Mouse (Mus musculus) stomach, postnatal 0 days (tissue): Measurements from ENCODE around the gene Vav2.

ENCODE experiments used
- CTCF ChIP-seq: IDR thresholded peaks from 2 replicates; pipeline ENCODE4 v1.5.1; 2016; ENCODE audit warnings: antibody characterized with exemption, low read depth, mild to moderate bottlenecking, moderate library complexity
- EP300 ChIP-seq: optimal IDR thresholded peaks from 2 replicates; pipeline ENCODE3; 2016; ENCODE audit warnings: antibody characterized with exemption

DNA sequence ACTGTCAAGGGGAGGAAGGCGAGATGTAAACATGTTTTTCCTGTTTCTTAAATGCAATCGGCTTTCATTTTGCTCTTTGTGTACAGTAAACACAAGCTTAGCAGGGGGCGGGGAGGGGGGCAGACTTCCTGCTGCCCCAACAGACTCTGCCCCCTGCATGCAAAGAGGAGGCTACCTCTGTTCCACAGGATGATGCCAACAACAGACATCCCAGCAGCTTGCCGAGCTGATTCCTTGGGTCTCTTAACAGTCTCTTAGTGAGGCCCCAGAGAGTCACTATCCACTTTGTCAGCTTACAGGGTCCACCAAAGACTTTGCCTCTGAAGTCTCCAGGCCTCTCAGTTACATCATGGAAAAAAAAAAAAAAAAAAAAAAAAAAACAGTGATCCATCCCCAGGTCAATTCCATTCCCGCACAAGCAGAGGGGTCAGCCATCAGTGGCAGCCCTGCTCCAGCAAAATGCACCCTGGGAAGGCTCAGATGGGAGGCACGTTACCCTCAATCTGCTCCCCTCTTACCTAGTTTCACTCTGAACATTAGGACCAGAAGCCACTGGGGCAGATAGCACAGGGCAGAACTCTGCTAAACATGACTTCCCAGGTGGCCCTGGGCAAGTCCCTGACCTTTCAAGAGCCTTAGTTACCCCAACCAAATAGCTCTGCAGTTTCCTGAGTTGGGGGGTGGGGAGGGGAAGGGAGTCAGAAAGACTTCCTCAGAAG is 22.3 kb downstream of the Vav2 start:
- no peak for TF ChIP-seq CTCF
- TF ChIP-seq EP300 = no peak
